Mouse (Mus musculus): ENCODE data around the gene Olfr1413.

Gene Olfr1413

DNA sequence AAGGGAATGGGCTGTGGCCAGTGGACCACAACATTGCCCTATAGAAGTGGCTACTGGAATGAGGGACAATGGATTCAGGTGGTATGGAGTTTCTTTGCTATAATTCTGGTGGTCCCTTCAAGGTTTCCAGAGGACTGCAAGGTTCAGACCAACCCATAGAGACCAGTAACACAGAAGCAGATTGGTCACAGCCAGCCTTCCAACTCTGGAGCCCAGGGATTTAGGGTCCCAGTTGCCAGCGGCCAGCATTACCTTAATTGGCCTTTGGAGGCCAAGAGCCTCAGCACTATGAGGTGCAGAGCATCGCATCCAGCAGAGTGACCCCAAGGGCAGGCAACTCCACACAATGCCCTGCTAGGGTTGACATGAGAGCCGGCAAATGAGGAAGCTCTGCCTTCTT lies at the start of gene Olfr1413:
Gene Olfr1413, plus strand, starts transcription at position 301 of the 400 bp plus-strand sequence.
- no peak for DNase-seq (ENCODE audit: low read depth, low spot score)

- peak; percentile 21 for DNase-seq (ENCODE audit: low read depth, low spot score)
Measured at GRCm38 (mm10) chr1:92521376-92521775, 49.7 kb upstream of the Olfr1413 start.

DNA sequence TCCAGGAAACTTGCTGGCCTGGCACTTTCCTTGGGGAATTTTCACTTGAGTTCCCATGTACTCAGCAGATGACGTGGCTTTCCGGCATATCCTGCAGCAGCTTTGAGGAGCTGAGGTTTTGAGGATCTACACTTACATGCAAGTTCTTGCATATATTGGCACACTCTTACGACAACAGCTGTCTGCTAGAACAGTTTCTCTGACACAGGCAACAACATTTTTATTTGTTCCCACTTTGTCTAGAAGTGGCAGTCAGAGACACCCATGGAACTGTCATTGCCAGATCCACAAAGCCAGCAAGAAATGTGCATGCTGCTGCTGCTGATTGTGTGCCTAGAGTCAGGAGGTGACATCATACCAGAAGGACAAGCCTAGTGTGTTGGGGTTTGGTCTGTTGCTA lies 47.4 kb upstream of the Olfr1413 start:
- no peak for DNase-seq (ENCODE audit: low read depth, low spot score)

DNA sequence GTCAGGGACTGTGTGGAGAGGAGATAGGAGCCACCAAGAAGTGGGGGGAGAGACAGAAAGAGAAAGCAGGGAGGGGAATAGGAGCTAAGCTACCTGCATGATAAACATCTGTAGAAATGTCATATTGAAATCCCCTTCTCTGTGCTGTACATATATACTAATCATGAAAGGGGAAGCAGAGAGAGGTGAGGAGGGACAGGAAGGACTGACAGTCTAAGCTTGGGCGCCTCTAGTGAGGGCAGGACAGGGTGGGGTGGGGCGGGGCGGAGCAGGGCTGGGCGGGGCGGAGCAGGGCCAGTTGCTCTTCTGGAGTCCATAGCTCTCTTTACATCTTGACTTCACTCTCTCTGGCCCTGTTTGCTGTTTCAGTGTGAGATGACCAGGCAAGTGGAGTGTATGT lies 34.1 kb upstream of the Olfr1413 start:
- no peak for DNase-seq (ENCODE audit: low read depth, low spot score)

DNA sequence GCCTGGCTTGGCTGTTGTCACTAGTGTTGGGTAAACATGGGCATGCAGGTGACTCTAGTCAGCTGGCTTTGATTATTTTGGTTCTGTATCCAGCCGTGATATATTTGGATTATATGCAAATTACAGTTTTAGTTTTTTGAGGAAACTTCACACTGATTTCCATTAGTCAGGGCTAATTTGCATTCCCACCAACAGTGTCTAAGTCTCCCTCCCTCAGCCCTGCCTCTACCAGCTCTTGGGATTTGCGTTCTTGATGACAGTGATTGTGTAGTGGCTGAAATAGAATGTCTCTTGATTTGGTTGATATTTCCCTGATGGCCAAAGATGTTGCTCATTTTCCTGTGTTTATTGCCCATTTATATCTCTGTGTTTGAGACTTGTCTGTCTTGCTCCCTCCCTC lies 32.1 kb upstream of the Olfr1413 start:
- no peak for DNase-seq (ENCODE audit: low read depth, low spot score)

DNA sequence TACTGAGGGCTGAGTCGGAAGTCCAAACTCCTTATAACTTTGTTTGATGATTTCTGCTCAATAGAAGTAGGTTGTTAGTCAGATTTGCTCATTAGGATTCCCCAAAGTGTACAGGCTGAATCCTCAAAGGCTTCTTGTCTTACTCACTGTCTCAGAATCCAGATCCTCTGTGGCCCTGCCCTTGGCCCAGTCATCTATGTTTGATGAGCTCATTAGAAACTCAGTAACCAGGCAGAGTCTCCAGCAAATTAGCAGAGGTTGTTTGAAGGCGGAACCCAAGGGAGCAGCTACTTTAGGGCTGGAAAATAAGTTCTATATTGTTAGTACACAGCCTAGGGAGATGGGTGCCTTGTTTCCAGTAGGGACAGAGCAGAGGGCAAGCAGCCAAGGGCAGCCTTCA lies 25.2 kb upstream of the Olfr1413 start:
- DNase-seq (ENCODE audit: low read depth, low spot score) = no peak

DNA sequence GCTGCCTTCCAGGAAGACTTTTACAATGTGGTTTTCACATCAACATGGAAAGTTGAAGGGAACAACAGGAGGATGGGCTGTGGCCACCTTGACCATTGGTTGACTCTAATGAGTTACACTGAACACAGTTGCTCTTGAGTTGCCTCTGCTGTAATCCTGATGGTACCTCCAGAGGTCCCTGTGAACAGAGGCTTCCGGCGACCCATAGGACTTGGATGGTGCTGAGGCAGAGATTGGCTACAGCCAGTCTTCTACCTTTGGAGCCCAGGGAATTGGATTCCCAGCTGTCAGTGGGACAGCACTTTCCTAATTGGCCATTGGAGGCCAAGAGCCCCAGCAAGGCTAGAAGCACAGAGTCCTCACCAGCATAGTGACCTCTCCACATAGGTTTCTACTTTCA lies 14.4 kb downstream of the Olfr1413 start, which contains the start of gene Olfr1412:
Gene Olfr1412, plus strand, starts transcription at position 301 of the 400 bp plus-strand sequence.
- DNase-seq (ENCODE audit: low read depth, low spot score) = no peak

DNA sequence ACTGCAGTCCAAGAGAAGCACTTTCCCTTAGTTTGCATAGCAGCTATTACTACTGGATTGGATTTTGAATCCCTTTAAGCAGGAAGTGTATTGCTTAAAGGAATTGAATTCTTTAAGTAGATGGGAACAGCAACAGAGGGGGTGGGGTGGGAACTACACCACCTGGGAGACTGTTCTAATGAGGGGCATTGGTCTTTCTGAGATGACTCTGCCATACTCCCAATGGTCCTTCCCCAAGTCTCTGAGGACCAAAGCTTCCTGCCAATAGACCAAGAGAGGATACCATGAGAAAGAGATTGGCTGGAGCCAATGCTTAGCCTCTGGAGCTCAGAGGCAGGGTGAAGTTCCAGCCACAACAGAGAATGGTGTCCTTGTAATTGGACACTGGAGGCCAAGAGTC lies 23.0 kb downstream of the Olfr1413 start, which contains the start of gene Olfr1411:
Gene Olfr1411, plus strand, starts transcription at position 301 of the 400 bp plus-strand sequence.
- DNase-seq (ENCODE audit: low read depth, low spot score) = no peak

GRCm38 (mm10) chr1:92596019-92596418 lies 24.9 kb downstream of the Olfr1413 start:
- no peak for DNase-seq (ENCODE audit: low read depth, low spot score)

DNA sequence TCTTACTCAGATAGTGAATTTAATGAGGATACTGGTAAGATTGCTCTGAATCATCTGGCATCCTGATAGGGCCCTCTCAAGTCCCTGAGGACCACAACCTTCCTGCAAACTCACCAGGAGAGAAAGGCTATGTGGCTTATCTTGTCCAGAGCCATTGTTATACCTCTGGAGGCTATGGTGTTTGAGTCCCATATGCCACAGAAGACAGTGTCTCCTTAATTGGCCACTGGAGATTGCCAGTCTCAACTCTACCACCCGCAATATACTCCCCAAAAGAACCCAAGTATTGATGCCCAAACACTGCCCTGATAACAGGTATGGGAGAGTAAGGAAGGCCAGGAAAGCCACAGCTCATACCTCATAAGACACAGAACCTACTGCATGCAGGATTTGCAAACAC lies 34.4 kb downstream of the Olfr1413 start, which contains the start of gene Olfr1410:
Gene Olfr1410, plus strand, starts transcription at position 301 of the 400 bp plus-strand sequence.
- no peak for DNase-seq (ENCODE audit: low read depth, low spot score)

- no peak for DNase-seq (ENCODE audit: low read depth, low spot score)
Measured at GRCm38 (mm10) chr1:92607711-92608110, 36.6 kb downstream of the Olfr1413 start.

GRCm38 (mm10) chr1:92611008-92611407 lies 39.9 kb downstream of the Olfr1413 start:
- peak; percentile 4 for DNase-seq (ENCODE audit: low read depth, low spot score)

DNA sequence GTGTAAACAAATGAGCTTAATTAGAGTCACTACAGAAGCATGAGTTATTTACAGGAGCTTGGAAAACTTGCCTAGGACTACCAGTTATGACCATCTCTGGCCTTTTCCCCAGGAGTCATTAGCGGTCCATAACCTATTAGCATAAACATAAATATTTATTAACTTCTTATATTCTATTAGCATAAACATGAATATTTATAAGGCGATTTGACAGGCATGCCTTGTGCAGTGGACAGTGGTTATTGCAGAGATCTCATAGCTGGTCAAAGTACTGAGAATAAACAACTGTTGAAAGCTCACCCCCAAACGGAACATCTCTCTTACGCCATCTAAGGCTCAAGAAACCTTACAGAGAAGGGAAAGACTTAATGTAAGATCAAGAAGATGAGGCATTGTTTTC lies 42.1 kb downstream of the Olfr1413 start:
- DNase-seq (ENCODE audit: low read depth, low spot score) = no peak

DNA sequence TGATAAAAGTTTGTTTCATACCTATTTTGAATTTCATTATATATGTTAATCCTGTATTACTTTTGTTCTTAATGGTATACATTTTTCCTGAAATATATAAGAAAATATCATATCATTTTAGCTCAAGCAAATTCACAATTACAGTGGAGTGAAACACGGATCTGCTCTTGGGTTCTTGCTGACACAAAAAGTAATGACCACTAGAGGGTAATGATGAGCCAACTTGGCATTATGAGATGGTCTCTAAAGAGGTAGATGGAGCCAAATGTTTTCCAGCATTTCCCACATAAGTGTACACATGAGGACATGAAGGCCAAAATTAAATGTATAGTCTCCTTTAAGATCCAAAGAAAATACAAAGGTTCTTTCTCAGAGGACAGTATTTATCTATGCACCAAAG lies 43.4 kb downstream of the Olfr1413 start:
- no peak for DNase-seq (ENCODE audit: low read depth, low spot score)

GRCm38 (mm10) chr1:92616046-92616445 lies 44.9 kb downstream of the Olfr1413 start:
- DNase-seq (ENCODE audit: low read depth, low spot score) = no peak

DNA sequence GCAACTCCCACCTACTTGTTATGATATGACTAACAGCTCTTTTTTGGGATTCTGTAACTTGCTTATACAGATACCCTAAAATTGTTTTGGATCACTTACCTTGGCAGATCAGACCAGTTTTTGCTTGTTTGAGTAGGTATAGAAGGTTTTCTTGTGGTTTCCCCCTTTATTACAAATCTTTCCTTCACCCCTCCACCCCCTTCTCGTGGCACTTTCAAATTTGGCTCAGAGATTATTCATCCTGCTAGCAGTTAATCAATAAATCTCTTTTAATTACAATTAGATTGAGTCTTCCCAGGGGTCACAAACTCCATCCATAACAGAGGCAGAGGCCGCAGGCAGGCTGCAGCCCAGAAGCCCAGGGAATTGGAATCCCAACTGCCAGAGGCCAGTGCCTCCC lies 46.4 kb downstream of the Olfr1413 start, which contains the start of gene Olfr12:
Gene Olfr12, plus strand, starts transcription at position 301 of the 400 bp plus-strand sequence.
- no peak for DNase-seq (ENCODE audit: low read depth, low spot score)

DNA sequence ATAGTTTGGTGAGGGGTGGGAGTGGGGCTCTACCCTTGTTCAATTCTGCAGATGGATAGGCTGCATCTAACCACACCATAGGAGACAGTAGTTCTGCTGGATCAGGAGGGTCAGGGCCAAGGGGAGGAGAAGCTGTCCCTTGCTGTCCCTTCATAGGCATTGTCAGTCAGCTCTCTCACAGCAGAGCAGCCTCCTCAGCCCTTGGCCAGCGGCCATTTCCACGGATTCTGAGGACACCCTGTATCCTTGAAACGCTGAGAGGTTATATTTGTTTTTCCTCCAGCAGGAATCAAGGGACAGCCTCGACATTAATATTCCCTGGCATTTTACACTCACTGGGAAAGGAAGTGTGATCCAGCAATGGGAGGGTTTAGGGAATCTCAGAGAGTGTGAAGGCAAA lies 47.2 kb downstream of the Olfr1413 start:
- DNase-seq (ENCODE audit: low read depth, low spot score) = no peak
